Comparison of ENCODE assay signal across 23 mouse cellular contexts in the genomic region with DNA sequence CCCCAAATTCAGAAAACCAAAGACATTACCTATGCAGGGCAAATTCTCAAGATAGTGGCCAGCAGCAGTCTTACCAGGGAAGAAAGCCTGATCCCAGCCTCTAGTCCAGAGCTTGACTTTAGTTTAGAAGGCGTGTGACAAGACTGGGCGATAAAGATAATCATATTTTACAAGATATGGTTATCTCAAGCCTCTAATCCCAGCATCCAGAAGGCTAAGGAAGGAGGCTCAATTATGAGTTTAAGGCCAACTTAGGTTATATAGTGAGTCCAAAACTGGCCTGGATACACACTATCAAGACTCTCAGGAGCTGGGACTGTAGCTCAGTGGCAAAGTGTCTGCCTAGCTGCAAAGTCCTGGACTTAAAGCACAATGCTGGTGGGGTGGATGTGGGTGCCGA. TPM values are rescaled to one million over a fixed set of nuclear protein-coding genes. Genes with fewer than 3 reads are reported as not detected.
DNase-seq lines count a peak whose midpoint lies in the region; ATAC-seq and TF ChIP-seq lines count a peak whose summit lies in the region.
"Had no signal": no experiment of that assay in that cellular context is flagged by ENCODE, and none has a peak within 500 bp of the region (broad histone marks: within the 10 kb centered on the region; RNA-seq: fewer than 3 reads in every experiment).

No protein-coding gene starts in this region.

- no peak for TF ChIP-seq RAD21 in MEL (IDR thresholded peaks at IDR 0.05; ENCODE audit: low read depth, low read length)

- peak; percentile 81 for ATAC-seq in G1E (ENCODE audit: extremely low read depth, insufficient number of reproducible peaks, low FRiP score, poor library complexity, severe bottlenecking)
- peak; percentile 84 for ATAC-seq in liver, embryonic 13.5 days (ENCODE audit: low read depth)
- ATAC-seq in megakaryocyte progenitor cell, adult 5-6 weeks (replicated peaks; ENCODE audit: poor library complexity), result peak; percentile 40; the same call in 1 of the 2 replicates
- no peak for ATAC-seq in kidney, embryonic 15.5 days (replicated peaks; ENCODE audit: low FRiP score)
- ATAC-seq in heart, embryonic 12.5 days (ENCODE audit: insufficient number of reproducible peaks, low FRiP score), result no peak
- ATAC-seq: activated CD4-positive, CD25-positive, alpha-beta regulatory T cell, adult 4 months; forebrain, embryonic 14.5 days; hindbrain, postnatal 0 days had no signal

- WGBS in liver, embryonic 13.5 days (ENCODE audit: insufficient replicate concordance), result 29% methylated on average over 3 of the region's 3 CpGs
- 88% methylated on average over 3 of the region's 3 CpGs for WGBS in kidney, embryonic 15.5 days
- WGBS in heart, embryonic 12.5 days, result 64% methylated on average over 3 of the region's 3 CpGs

- TF ChIP-seq CTCF in G1E (IDR thresholded peaks at IDR 0.05; ENCODE audit: low read depth, low read length) (no peak), MEL (IDR thresholded peaks at IDR 0.05 in 2 of 3, conservative IDR thresholded peaks at IDR 0.05 in 1 of 3; ENCODE audit: control insufficient read depth in 1 of 3, insufficient read depth in 1 of 3, low read depth in 2 of 3, low read length in 3 of 3, poor library complexity in 1 of 3, severe bottlenecking in 1 of 3) (no peak)

- H3K9ac ChIP-seq in MEL (ENCODE audit: control insufficient read depth, low read depth, low read length, poor library complexity, severe bottlenecking), result no peak overlapping the region
- H3K9ac ChIP-seq in liver, embryonic 13.5 days, result no peak overlapping the region
- no peak overlapping the region for H3K9ac ChIP-seq in kidney, embryonic 15.5 days
- H3K9ac ChIP-seq in heart, embryonic 12.5 days, result no peak overlapping the region
- H3K9ac ChIP-seq: hindbrain, embryonic 13.5 days had no signal

- H3K4me1 ChIP-seq in G1E (ENCODE audit: insufficient read depth, low read depth, low read length), result peaks cover 65% of the 10 kb centered on the region
- peaks cover 3 to 8% of the 10 kb centered on the region in 2 experiments for H3K4me1 ChIP-seq in MEL (ENCODE audit: control insufficient read depth in 1 of 2, insufficient read depth in 2 of 2, low read length in 2 of 2)
- H3K4me1 ChIP-seq in liver, embryonic 13.5 days (replicated peaks), result peaks cover 35% of the 10 kb centered on the region
- no peaks in the 10 kb centered on the region for H3K4me1 ChIP-seq in kidney, embryonic 15.5 days
- H3K4me1 ChIP-seq in heart, embryonic 12.5 days (replicated peaks), result peaks cover 8% of the 10 kb centered on the region
- H3K4me1 ChIP-seq: embryonic facial prominence, embryonic 10.5 days; forebrain, embryonic 10.5 days; hindbrain, embryonic 13.5 days had no signal

- peak overlapping the region; percentile 39 for H3K4me2 ChIP-seq in liver, embryonic 13.5 days
- no peak overlapping the region for H3K4me2 ChIP-seq in kidney, embryonic 15.5 days
- H3K4me2 ChIP-seq in heart, embryonic 12.5 days, result no peak overlapping the region
- H3K4me2 ChIP-seq: hindbrain, embryonic 13.5 days had no signal

- no peaks in the 10 kb centered on the region for H3K9me3 ChIP-seq in G1E (replicated peaks)
- H3K9me3 ChIP-seq in MEL (replicated peaks; ENCODE audit: insufficient read depth, low read length), result no peaks in the 10 kb centered on the region
- no peaks in the 10 kb centered on the region for H3K9me3 ChIP-seq in liver, embryonic 13.5 days (replicated peaks)
- H3K9me3 ChIP-seq in kidney, embryonic 15.5 days (replicated peaks), result no peaks in the 10 kb centered on the region
- H3K9me3 ChIP-seq in heart, embryonic 12.5 days (replicated peaks), result no peaks in the 10 kb centered on the region
- H3K9me3 ChIP-seq: embryonic facial prominence, embryonic 10.5 days; forebrain, embryonic 10.5 days; hindbrain, embryonic 13.5 days had no signal

- H3K4me3 ChIP-seq in G1E (ENCODE audit: low read depth, low read length) (no peak overlapping the region), MEL (ENCODE audit: control insufficient read depth in 1 of 2, insufficient read depth in 1 of 2, low read depth in 2 of 2, low read length in 2 of 2) (no peak overlapping the region)
- no peak overlapping the region for H3K4me3 ChIP-seq in liver, embryonic 13.5 days (replicated peaks)
- H3K4me3 ChIP-seq in kidney, embryonic 15.5 days (replicated peaks), result no peak overlapping the region
- H3K4me3 ChIP-seq in heart, embryonic 12.5 days, result no peak overlapping the region
- H3K4me3 ChIP-seq: embryonic facial prominence, embryonic 10.5 days; forebrain, embryonic 10.5 days; gastrocnemius, adult 2 months; hindbrain, embryonic 13.5 days had no signal

- TF ChIP-seq POLR2A in MEL (IDR thresholded peaks at IDR 0.05; ENCODE audit: control insufficient read depth in 1 of 2, insufficient read depth in 1 of 2, low read depth in 1 of 2, low read length in 2 of 2, poor library complexity in 1 of 2), result no peak

- H3K36me3 ChIP-seq in G1E (replicated peaks) (no peaks in the 10 kb centered on the region), MEL (ENCODE audit: control insufficient read depth in 1 of 2, insufficient read depth in 2 of 2, low read length in 2 of 2) (peaks cover 0 to 5% of the 10 kb centered on the region in 2 experiments; a peak in 2 of 4 replicates)
- no peaks in the 10 kb centered on the region for H3K36me3 ChIP-seq in liver, embryonic 13.5 days
- no peaks in the 10 kb centered on the region for H3K36me3 ChIP-seq in kidney, embryonic 15.5 days
- H3K36me3 ChIP-seq in heart, embryonic 12.5 days, result no peaks in the 10 kb centered on the region
- H3K36me3 ChIP-seq: embryonic facial prominence, embryonic 10.5 days; forebrain, embryonic 10.5 days; hindbrain, embryonic 13.5 days had no signal

- H3K27me3 ChIP-seq in G1E (ENCODE audit: insufficient read depth, low read length) (no peaks in the 10 kb centered on the region), MEL (ENCODE audit: control insufficient read depth in 1 of 2, insufficient read depth in 2 of 2, low read length in 2 of 2) (peaks cover 0 to 2% of the 10 kb centered on the region in 2 experiments; a peak in 2 of 4 replicates)
- H3K27me3 ChIP-seq in liver, embryonic 13.5 days, result no peaks in the 10 kb centered on the region
- no peaks in the 10 kb centered on the region for H3K27me3 ChIP-seq in kidney, embryonic 15.5 days
- H3K27me3 ChIP-seq in heart, embryonic 12.5 days (replicated peaks), result peaks cover 6% of the 10 kb centered on the region; the same call in 1 of the 2 replicates
- H3K27me3 ChIP-seq: hindbrain, embryonic 13.5 days had no signal

- H3K27ac ChIP-seq in MEL (ENCODE audit: control insufficient read depth, low read depth, low read length), result no peak overlapping the region
- peak overlapping the region; percentile 65 for H3K27ac ChIP-seq in liver, embryonic 13.5 days
- H3K27ac ChIP-seq in kidney, embryonic 15.5 days, result no peak overlapping the region
- H3K27ac ChIP-seq in heart, embryonic 12.5 days (ENCODE audit: poor library complexity, severe bottlenecking), result no peak overlapping the region
- H3K27ac ChIP-seq: embryonic facial prominence, embryonic 10.5 days; forebrain, embryonic 10.5 days; gastrocnemius, adult 2 months; hindbrain, embryonic 13.5 days; hindbrain, postnatal 0 days had no signal

- peak; percentile 54 for DNase-seq in G1E (ENCODE audit: low spot score)
- peak; percentile 17 for DNase-seq in MEL (ENCODE audit: low read depth, low spot score)
- no peak for DNase-seq in liver, embryonic 13.5 days
- DNase-seq in spleen, postnatal 10 days (ENCODE audit: low spot score in 2 of 2), result no peak
- DNase-seq: adrenal gland, postnatal 14 days; cerebellum, adult 2 months; cerebellum, postnatal 10 days; gastrocnemius, adult 2 months; gastrocnemius, postnatal 25 days; heart, postnatal 10 days had no signal

- TF ChIP-seq EP300 in MEL (IDR thresholded peaks at IDR 0.05; ENCODE audit: low read depth in 1 of 2, low read length in 2 of 2), result no peak

- no peaks in the 10 kb centered on the region for H3K79me2 ChIP-seq in MEL (ENCODE audit: control insufficient read depth, insufficient read depth, low read length, poor library complexity)

RNA-seq across cellular contexts. Expression of a gene that starts 9.3 kb away (rescaled TPM):
- not detected in 2 replicates for total RNA-seq in G1E (2014; fragmentation: Nextera tagmentation)
- 0.06 and 0.11 TPM in 2 replicates for total RNA-seq in G1E (2017)
- polyA plus RNA-seq in G1E (2012), result 0.01 and 0.02 TPM in 2 replicates
- under 0.01 TPM in 1 of 2 replicates, not detected in the other for total RNA-seq in MEL (2012; rRNA removed)
- polyA plus RNA-seq in MEL (2012; ENCODE audit: insufficient read depth in 1 of 2, insufficient read length in 2 of 2, low read depth in 1 of 2, low replicate concordance in 2 of 2, missing spikeins in 1 of 2), result under 1 TPM in 1 of 2 experiments, not detected in 1; 0.01 TPM
- polyA plus RNA-seq in liver, embryonic 13.5 days (2015; fragmentation: Nextera tagmentation; extraction: Ambion mirVana), result not detected in 2 replicates
- total RNA-seq in megakaryocyte progenitor cell, adult 5-6 weeks (2015), result 0.02 TPM in 1 of 2 replicates, not detected in the other
- total RNA-seq in megakaryocyte progenitor cell, adult 5-6 weeks (2017), result not detected in 2 replicates
- 0.06 and 0.14 TPM in 2 replicates for polyA plus RNA-seq in kidney, embryonic 15.5 days (2015; fragmentation: Nextera tagmentation; extraction: Ambion mirVana)
- 0.05 TPM in 1 of 2 replicates, not detected in the other for polyA plus RNA-seq in heart, embryonic 12.5 days (2016; fragmentation: Nextera tagmentation; extraction: Ambion mirVana)
- total RNA-seq: gastrocnemius, adult 2 months; gastrocnemius, postnatal 25 days; heart, postnatal 10 days; hematopoietic stem cell, adult 5-6 weeks had no signal
- polyA plus RNA-seq: activated CD4-positive, CD25-positive, alpha-beta regulatory T cell, adult 4 months; forebrain, embryonic 10.5 days had no signal

RNA-seq across cellular contexts. Expression of a gene that starts 50.3 kb away (rescaled TPM):
- total RNA-seq in G1E (2014; fragmentation: Nextera tagmentation) (288 and 317 TPM in 2 replicates), G1E (2017) (217 and 282 TPM in 2 replicates), MEL (2012; rRNA removed) (164 and 253 TPM in 2 replicates)
- polyA plus RNA-seq in G1E (2012) (232 and 240 TPM in 2 replicates), MEL (2012; ENCODE audit: insufficient read depth in 1 of 2, insufficient read length in 2 of 2, low read depth in 1 of 2, low replicate concordance in 2 of 2, missing spikeins in 1 of 2) (100 to 1,000 TPM; 428 to 670 TPM)
- polyA plus RNA-seq in liver, embryonic 13.5 days (2015; fragmentation: Nextera tagmentation; extraction: Ambion mirVana), result 118 and 128 TPM in 2 replicates
- 69.3 and 73.0 TPM in 2 replicates for total RNA-seq in megakaryocyte progenitor cell, adult 5-6 weeks (2015)
- 84.0 and 87.7 TPM in 2 replicates for total RNA-seq in megakaryocyte progenitor cell, adult 5-6 weeks (2017)
- polyA plus RNA-seq in kidney, embryonic 15.5 days (2015; fragmentation: Nextera tagmentation; extraction: Ambion mirVana), result 115 and 123 TPM in 2 replicates
- 87.6 and 88.9 TPM in 2 replicates for polyA plus RNA-seq in heart, embryonic 12.5 days (2016; fragmentation: Nextera tagmentation; extraction: Ambion mirVana)

RNA-seq across cellular contexts. Expression of a gene that starts 55.0 kb away (rescaled TPM):
- total RNA-seq in G1E (2014; fragmentation: Nextera tagmentation) (not detected in 2 replicates), G1E (2017) (0.05 and 0.06 TPM in 2 replicates), MEL (2012; rRNA removed) (not detected in 2 replicates)
- polyA plus RNA-seq in G1E (2012) (not detected in 2 replicates), MEL (2012; ENCODE audit: insufficient read depth in 1 of 2, insufficient read length in 2 of 2, low read depth in 1 of 2, low replicate concordance in 2 of 2, missing spikeins in 1 of 2) (not detected)
- not detected in 2 replicates for polyA plus RNA-seq in liver, embryonic 13.5 days (2015; fragmentation: Nextera tagmentation; extraction: Ambion mirVana)
- total RNA-seq in megakaryocyte progenitor cell, adult 5-6 weeks (2015), result not detected in 2 replicates
- not detected in 2 replicates for total RNA-seq in megakaryocyte progenitor cell, adult 5-6 weeks (2017)
- polyA plus RNA-seq in kidney, embryonic 15.5 days (2015; fragmentation: Nextera tagmentation; extraction: Ambion mirVana), result 21.6 and 26.5 TPM in 2 replicates
- polyA plus RNA-seq in heart, embryonic 12.5 days (2016; fragmentation: Nextera tagmentation; extraction: Ambion mirVana), result not detected in 2 replicates
- total RNA-seq: adrenal gland, postnatal 14 days; ES-E14; gastrocnemius, adult 2 months; gastrocnemius, postnatal 25 days; granulocyte monocyte progenitor cell, adult 5-6 weeks; heart, postnatal 10 days; hematopoietic stem cell, adult 5-6 weeks had no signal
- polyA plus RNA-seq: activated CD4-positive, CD25-positive, alpha-beta regulatory T cell, adult 4 months; forebrain, embryonic 10.5 days; heart, embryonic 14.5 days had no signal

Comparison
In these comparisons a context has a peak if more than half of its experiments do, and no peak if none do; other contexts are left out.
1. ATAC-seq: peak in G1E (single experiment), liver, embryonic 13.5 days (single experiment) and megakaryocyte progenitor cell, adult 5-6 weeks (single experiment); none in kidney, embryonic 15.5 days (single experiment) and heart, embryonic 12.5 days (single experiment).
2. DNase-seq: peak in G1E (single experiment) and MEL (single experiment); none in liver, embryonic 13.5 days (single experiment) and spleen, postnatal 10 days (0 of 2).
3. RNA of a gene that starts 55.0 kb away (polyA plus RNA-seq): 21.6 to 26.5 TPM in kidney, embryonic 15.5 days; not detected in G1E, not detected in MEL, not detected in liver, embryonic 13.5 days and not detected in heart, embryonic 12.5 days; every median in the first group is over 10 times any median in the second.